Mouse (Mus musculus): ENCODE results near the gene Psmc3.

DNA sequence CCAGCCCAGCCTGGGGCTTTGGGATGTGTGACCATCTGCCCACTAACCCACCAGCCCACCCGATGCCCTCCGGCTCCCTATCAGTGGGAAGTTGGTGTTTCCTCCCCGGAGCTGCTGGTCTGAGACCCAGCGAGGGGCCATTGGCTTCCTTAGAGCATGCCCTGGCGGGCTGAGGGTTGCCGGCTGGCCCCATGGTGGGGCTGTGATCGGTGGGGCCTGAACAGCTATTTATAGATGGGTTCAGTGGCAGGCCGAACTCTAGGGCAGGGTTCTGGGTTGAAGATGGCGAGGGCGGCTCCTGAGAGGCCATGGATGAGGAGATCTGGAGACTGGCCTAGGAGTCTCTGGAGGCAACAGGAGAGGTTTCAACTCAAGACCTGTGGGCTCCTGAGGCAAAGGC is 43.2 kb downstream of the Psmc3 start:
- TF ChIP-seq POLR2A (IDR thresholded peaks at IDR 0.05; ENCODE audit: borderline replicate concordance, control insufficient read depth, low read depth, low read length) (0 out of 2 replicates have a peak, but pooled peaks have one; percentile 1), CTCF (IDR thresholded peaks at IDR 0.05; ENCODE audit: control insufficient read depth, insufficient read depth, low read length) (no peak)

Data from bone marrow, adult 2 months (tissue).